Mouse (Mus musculus): ENCODE measurements around the gene Nsmf.

Nsmf gene

DNA sequence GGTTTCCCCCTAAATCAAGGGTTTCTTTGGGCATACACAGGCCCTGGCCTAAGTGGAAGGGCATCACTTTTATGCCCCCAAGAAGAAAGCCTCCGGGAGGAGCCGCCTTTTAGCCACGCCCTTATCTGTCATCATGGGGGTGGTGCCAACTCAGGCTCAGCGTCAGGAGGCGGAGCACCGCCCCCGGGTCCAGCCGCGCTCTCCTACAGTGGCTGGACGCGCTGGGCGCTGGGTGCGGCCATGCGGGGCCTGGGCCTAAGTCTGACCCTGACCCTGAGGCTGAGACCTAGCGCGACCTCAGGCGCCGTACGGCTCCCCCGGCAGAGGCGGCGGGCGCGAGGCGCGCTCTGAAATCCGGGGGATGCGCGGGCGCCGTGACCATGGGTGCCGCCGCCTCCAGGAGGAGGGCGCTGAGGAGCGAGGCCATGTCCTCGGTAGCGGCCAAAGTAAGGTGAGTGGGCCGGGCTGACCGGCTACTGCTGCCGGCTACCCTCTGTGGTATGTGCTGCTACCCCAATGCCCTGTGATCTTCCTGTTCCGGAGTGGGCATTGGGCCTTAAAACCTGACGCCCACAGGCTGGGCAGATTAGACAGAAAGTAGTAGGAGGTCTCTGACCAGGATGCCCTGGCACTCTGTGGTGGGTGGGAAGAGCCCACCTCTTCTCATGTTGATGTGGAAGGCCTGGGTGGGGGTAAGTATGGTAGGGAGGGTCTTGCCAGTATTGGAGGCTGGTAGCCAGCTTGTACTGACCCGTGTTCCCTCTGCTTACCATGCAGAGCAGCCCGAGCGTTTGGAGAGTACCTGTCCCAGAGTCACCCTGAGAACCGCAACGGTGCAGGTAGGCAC lies at the start of gene Nsmf:
Nsmf (plus strand) TSS at position 135 of the 847 bp plus-strand sequence.
- DNase-seq (ENCODE audit: low read depth, low spot score) = peak; percentile 61

DNA sequence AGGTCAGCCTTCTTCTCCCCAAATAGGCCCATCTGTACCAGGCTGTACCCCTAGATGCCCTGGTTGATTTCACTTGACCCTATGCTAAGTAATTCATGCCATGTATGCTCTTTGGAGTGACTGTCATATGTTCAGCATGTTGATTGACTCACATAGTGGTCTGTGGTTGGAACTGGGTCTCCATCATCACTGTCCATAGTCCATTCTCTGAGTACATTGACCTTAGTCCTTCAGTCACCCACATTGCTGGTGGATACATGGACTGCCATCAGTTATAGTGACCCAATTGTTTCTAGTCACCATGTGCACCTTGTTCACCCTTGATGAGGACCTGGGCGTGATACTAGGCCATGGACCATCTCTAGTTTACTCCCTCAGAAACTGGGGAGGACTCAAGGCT lies 47.4 kb upstream of the Nsmf start:
- DNase-seq (ENCODE audit: low read depth, low spot score) = no peak

DNA sequence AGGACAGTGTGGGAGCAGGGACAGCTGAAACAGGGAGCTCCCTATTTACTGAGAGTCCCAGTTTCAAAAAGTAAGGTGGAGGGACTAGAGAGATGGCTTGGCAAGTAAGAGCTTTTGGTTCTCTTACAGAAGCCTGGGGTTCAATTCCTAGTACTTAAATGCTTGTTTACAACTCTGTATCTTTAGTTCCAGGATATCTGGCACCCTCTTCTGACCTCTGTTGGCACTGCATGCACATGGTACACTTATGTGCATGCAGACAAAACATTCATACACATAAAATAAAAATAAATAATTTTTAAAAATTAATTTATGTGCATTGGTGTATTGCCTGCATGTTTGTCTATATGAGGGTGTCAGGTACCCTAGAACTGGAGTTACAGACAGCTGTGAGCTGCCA lies 45.9 kb upstream of the Nsmf start:
- DNase-seq (ENCODE audit: low read depth, low spot score) = no peak

DNA sequence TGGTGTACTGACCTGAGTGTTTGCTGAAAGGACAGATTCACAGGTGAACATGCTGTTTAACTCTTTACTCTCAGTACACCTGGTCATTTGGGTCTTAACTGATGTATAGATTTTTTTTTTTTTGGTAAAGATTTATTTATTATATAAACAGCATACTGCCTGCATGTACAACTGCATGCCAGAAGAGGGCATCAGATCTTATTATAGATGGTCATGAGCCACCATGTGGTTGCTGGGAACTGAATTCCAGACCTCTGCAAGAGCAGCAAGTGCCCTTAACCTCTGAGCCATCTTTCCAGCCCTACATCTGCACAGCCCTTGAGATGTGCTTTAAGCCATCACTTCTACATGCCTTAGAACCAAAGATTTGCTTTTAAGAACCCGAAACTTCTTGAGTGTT lies 31.5 kb upstream of the Nsmf start:
- DNase-seq (ENCODE audit: low read depth, low spot score) = no peak

DNA sequence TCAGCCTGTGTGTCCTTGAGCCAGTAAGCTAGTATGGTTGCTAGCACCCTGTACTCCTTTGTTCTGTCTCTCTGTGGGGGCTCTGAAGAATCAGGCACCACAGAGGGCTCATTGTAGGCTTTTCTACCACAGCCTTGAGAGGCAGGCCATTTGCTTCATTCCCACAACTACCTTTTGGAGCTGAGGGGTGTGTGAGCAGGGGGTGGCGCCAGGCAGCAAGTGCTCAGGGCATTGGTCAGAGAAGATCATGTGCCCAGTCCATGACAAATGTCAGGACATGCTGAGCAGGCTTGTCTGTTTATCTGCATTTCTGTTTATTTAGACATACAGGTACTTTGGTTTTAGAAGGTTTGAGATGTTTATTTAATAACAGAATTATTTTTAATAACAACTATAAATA lies 29.0 kb upstream of the Nsmf start:
- DNase-seq (ENCODE audit: low read depth, low spot score) = no peak

DNA sequence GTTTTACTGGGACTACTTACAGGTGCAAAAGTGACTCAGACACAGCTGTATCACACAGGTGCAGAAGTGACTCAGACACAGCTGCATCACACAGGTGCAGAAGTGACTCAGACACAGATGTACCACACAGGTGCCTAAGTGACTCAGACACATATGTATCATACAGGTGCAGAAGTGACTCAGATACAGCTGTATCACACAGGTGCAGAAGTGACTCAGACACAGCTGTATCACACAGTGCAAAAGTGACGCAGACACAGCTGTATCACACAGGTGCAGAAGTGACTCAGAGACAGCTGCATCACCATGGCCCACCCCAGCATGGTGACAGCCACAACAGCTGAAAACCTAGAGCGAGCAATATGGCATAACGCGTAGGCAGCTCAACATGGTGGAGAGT lies 19.2 kb upstream of the Nsmf start:
- DNase-seq (ENCODE audit: low read depth, low spot score) = no peak

DNA sequence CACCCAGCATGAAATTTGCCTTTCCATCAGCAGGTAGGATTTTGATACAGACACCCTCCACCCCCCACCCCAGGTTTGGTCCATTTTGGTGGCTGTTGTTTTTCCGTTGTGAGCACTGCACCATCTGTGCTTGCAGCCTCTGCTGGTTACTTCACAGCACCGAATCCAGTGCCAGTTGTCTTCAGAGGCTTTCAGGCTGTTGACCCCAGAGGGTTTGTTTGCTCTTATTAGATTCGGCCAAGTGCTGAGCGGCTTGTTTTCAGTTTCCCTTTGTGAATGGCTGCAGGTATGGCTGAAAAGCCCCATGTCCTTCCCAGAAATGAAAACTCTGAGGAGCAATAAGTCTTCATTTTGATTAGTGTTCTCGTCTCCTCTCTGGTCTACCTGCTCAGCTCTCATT lies 14.1 kb upstream of the Nsmf start:
- DNase-seq (ENCODE audit: low read depth, low spot score) = no peak

DNA sequence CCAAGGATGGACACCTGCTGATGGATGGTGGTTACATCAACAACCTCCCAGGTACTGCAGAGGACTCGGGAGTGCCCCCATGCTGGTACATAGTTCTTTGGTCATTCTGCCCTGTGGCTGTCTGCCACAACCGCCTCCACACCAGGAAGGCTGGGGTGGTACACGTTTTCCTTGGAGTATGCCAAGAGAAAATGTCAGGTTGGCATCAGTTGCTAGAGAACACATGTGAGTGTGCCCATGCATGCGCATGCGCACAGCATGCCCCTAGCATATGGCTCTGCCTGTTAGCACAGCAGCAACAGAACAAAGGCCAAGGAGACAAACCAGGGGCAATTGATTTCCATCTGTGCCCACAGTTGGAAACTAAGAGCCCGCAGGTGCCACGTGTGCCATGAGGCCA lies 3.2 kb upstream of the Nsmf start:
- DNase-seq (ENCODE audit: low read depth, low spot score) = no peak

DNA sequence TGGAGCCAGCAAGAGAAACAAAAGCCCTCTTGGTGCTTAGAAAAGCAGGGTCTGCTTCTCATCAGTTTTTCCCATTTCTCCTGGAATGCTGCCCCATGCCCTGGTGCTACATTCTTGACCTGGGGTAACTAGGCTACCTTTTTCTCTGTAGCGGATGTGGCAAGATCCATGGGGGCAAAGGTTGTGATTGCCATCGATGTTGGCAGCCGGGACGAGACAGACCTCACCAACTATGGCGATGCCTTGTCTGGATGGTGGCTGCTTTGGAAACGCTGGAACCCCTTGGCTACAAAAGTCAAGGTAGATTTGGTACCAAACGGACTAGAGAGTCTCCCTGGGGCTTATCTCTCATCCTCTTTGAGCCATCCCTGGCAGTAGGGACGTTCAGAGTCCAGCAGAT lies 2.7 kb upstream of the Nsmf start:
- DNase-seq (ENCODE audit: low read depth, low spot score) = no peak

DNA sequence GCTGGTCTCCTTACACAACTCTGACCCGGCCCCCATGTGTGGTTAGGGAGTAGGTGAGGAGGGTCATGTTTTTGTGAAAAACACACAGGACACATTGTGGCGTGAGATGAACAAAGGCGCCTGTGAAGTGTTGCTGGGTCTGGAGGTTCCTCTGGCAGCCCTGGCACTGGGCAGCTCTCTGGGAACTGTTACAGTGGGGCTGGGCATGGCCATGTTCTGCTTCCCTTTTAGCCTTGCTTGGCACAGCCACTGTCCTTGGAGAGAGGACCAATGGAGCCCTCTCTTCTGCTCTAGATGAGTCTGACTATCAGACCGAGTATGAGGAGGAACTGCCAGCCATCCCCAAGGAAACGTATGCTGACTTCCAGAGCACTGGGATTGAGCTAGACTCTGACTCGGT lies 1.1 kb upstream of the Nsmf start:
- DNase-seq (ENCODE audit: low read depth, low spot score) = no peak

DNA sequence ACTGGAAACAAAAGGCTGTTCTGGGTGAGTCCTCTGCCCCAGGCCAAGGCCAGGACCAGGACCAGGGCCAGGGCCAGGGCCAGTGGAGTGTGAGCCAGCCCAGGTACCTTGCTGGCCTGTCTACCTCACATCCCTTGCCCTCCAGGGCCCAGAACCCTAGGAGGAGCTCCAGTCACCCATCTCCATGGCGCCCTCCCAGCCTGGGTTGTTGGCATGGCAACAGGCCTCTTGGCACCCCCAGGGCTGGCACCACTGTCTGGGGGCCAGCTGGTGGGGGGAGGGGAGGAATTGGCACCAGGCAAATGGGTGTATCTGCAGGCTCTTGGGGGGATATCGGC lies 882 bp downstream of the Nsmf start:
- DNase-seq (ENCODE audit: low read depth, low spot score) = no peak

DNA sequence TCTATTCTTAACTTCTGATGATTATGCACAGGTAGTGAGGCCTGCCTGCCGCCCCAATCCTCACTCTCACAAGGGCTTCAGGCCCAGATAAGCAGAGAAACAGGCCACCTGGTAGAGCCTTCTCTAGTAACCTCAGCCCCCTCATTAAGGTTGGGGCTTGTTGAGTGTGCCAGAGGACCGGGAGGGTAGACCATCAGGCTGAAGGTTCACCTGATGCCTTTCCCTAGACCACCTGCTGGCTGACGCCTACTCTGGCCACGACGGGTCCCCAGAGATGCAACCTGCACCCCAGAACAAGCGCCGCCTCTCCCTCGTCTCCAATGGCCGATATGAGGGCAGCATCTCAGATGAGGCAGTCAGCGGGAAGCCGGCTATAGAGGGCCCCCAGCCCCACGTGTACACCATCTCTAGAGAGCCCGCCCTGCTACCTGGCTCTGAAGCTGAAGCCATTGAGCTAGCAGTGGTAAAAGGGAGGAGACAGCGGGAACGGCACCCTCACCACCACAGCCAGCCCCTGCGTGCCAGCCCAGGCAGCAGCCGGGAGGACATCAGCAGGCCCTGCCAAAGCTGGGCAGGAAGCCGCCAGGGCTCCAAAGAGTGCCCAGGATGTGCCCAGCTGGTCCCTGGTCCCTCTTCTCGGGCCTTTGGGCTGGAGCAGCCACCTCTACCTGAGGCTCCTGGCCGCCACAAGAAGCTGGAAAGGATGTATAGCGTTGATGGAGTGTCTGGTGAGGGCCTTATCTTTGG lies 1.4 kb downstream of the Nsmf start:
- DNase-seq (ENCODE audit: low read depth, low spot score) = no peak

DNA sequence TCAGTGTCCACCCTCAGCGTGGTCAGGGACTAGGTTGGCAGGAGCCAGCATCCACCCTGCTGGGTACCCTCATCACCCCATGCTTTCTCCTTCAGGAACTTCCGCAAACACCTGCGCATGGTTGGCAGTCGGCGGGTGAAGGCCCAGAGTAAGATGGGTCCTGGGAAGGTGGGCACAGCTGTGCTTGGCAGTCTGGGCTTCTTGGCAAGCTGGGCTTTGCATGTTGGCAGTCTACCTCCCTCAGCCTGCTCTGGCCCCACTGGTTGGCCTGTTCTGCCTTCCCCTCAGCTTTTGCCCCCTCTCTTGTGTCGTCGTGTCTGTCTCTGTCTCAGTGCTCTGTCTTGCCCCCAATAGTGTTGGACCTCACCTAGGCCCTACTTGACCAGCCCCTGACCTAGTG lies 4.8 kb downstream of the Nsmf start:
- no peak for DNase-seq (ENCODE audit: low read depth, low spot score)

DNA sequence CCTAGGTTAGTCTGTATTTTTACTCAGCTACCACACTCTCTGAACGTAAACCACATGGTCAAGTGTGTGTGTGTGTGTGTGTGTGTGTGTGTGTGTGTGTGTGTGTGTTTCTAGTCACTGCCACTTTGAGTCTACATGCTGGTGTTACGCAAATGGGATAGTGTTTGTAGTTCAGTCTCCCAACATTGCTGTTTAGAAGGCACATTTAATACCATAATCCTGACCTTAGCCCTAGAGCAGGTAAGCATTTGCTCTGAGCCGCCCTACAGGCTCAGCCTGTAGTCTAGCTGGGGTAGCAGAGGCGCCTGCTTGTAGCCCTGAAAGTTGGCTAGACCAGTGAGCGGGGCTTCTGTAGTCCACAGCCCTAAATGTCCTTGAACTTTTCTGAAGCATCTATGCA lies 9.4 kb downstream of the Nsmf start:
- DNase-seq (ENCODE audit: low read depth, low spot score) = no peak

DNA sequence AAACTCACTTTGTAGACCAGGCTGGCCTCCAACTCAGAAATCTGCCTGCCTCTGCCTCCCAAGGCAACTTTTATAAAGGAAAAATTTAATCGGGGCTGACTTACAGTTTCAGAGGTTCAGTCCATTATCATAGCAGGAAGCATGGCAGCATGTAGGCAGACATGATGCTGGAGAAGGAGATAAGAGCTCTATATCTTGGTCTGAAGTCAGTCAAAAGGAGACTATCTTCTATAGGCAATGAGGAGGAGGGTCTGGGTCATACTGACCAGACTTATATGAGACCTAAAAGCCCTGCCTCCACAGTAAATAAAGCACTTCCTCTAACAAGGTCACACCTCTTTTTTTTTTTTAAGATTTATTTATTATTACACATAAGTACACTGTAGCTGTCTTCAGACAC lies 10.1 kb downstream of the Nsmf start:
- DNase-seq (ENCODE audit: low read depth, low spot score) = no peak

DNA sequence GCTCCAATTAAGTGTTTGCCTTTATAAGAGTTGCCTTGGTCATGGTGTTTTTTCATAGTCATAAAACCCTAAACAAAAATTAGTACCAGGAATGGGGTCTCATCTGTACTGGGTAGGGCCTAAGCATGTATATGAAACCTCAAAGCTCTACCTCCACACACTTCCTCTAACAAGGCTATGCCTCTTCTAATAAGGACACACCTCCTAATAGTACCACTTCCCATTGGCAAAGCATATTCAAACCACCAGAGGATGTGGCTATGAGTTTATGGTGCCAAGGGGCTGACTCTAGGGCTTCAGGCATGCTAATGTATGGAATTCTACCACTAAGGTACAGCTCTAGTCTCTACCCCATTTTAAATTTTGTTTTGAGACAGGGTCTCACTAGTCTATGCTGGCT lies 11.4 kb downstream of the Nsmf start:
- DNase-seq (ENCODE audit: low read depth, low spot score) = no peak

DNA sequence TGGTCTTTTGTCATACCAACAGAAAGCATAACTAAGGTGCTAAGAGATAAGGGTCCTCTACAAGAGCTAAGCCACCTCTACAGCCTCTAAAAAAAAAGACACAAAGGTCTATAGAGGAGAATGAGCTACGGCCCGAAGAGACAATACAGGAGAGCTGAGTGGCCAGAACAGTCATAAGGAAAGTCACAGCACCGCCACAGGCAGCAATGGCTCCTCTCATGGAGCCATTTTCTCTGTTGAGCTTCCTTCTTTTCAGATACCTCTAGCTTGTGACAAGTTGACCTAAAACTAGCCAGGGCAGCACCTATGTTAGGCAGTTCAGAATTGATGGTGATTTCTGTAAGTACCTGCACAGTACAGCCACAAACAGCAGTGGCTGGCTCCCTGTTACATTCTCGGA lies 12.4 kb downstream of the Nsmf start:
- DNase-seq (ENCODE audit: low read depth, low spot score) = no peak

DNA sequence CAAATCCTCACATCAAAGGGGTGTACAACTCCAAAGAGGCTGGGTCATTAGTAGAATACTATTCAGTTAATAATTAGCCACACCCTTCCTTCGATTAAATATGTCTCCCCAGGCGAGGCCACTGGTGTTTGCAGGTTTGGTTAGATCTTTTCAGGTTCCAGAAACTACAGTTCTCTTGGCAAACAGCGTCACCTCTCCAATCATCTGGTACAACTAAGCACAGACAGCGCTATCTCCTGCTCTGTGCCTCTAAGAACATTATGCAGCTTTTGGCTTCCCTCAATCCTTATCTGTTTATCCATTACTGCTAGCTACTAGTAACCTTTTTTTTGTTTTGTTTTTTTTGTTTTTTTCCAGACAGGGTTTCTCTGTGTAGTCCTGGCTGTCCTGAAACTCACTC lies 15.4 kb downstream of the Nsmf start:
- no peak for DNase-seq (ENCODE audit: low read depth, low spot score)

DNA sequence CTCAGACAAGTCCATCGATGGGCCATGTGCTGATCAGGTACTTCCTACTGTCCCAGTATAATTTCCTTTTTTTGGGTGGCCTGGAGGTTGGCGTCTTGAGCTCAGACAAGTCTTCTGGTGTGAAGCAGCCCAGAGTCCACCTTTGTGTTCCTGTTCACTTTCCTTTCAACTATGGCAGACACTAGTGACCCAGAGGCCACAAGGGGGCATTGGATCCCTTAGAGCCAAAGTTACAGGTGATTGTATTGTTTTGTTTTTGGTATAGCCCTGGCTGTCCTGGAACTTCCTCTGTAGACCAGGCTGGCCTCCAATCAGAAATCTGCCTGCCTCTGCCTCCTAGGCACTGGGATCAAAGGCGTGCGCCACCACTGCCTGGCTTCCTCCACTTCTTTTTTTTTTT lies 18.2 kb downstream of the Nsmf start:
- no peak for DNase-seq (ENCODE audit: low read depth, low spot score)

DNA sequence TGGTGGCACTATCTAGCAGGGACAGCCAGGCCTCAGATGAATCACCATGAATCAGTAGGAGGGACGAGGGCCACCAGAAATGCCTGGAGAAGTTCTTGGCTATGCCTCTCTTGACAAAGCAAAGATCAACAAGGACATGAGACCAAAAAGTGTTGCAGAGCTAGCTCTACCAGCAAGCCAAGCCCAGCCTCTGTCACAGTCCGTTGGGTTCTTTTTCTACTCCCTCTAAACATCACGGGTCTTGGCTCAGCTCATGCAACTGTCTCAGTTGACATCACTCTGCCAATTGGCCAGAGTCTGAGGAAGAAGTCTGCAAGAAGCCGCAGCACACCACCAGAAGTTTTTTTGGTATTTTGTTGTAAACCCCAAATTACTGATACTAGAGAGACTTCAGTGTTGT lies 21.4 kb downstream of the Nsmf start:
- DNase-seq (ENCODE audit: low read depth, low spot score) = no peak

DNA sequence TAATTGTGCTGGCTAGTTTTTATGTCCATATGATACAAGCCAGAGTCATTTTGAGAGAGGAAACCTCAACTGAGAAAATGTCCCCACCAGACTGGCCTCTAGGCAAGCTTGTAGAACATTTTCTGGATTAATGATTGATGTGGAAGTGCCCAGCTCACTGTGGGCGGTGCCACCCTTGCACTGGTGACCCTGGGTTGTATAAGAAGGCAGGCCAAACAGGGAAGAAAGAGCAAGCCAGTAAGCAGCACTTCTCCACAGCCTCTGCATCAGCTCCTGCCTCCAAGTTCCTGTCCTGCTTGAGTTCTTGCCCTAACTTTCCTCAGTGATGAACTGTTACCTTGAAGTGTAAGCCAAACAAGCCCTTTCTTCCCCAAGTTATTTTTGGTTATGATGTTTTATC lies 24.8 kb downstream of the Nsmf start:
- DNase-seq (ENCODE audit: low read depth, low spot score) = no peak

DNA sequence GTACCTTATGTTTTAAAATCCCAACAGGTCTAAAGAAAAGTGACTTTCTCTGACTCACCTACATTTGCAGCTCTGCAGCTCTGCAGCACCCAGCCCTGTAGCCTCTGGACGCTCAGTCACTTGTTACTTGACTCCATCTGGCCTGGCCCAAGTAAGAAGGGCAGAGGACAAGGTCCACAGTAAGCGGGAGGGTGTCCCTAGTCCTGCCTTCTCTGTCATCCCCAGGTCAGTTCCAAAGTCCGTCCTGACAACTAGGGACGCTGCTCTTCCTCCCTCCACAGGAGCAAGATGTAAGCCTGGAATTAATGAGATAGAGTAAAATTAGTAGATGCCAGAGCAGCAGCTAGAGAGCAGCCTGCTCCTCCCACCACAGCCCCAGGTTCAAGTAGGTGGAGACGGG lies 25.9 kb downstream of the Nsmf start, which contains the start of gene Entpd8:
Entpd8 (plus strand) TSS at position 229 of the 400 bp plus-strand sequence.
- DNase-seq (ENCODE audit: low read depth, low spot score) = no peak

DNA sequence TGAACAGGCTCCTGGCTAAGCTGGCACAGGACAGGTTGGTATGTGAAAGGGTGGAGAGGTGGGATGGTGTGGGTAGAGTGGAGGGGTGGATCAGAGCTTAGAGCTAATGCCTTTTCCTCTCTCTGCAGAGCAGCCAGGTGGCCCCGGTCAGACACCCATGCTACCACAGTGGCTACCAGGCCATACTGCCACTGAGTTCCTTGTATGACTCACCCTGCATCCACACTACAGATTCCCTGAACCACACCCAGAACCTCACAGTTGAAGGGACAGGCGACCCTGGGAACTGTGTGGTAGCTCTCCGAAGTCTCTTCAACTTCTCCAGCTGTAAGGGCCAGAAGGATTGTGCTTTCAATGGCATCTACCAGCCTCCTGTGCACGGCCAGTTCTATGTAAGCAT lies 29.5 kb downstream of the Nsmf start:
- DNase-seq (ENCODE audit: low read depth, low spot score) = no peak

Data from retina, adult 2 months (tissue).